Mouse (Mus musculus) CH12.LX (cell line): ENCODE data around the gene Mmrn2. TPM values are rescaled to one million over a fixed set of nuclear protein-coding genes. Genes with fewer than 3 reads are reported as not detected.

Experiments used
- DNase-seq: peaks from one replicate; pipeline ENCODE4 v3.0.0-alpha.2; 2013; ENCODE audit errors: extremely low read depth
- H3K27ac ChIP-seq: 2 replicates; pipeline ENCODE4 v1.5.1; 2012; ENCODE audit warnings: low read depth, mild to moderate bottlenecking, control low read depth, moderate library complexity; ENCODE audit not compliant: insufficient read depth
- H3K27me3 ChIP-seq: replicated peaks from 2 replicates; pipeline ENCODE3; 2012; ENCODE audit warnings: inconsistent platforms
- H3K36me3 ChIP-seq, 2 experiments: replicated peaks in 1 of 2; 2 replicates each; pipeline versions ENCODE3 to v1.6.1; 2012; ENCODE audit warnings: inconsistent platforms in 1 of 2, low read length in 1 of 2, mild to moderate bottlenecking in 1 of 2, mixed read lengths in 1 of 2, moderate library complexity in 1 of 2; ENCODE audit not compliant: control insufficient read depth in 1 of 2, insufficient read depth in 1 of 2
- H3K4me1 ChIP-seq, 2 experiments: 2 replicates each; pipeline ENCODE4 v1.6.1; 2012; ENCODE audit warnings: inconsistent platforms in 1 of 2, moderate library complexity in 1 of 2; ENCODE audit not compliant: insufficient read depth in 2 of 2, control insufficient read depth in 1 of 2
- H3K4me2 ChIP-seq: 2 replicates; pipeline ENCODE4 v1.6.1; 2012; ENCODE audit warnings: low read depth, mild to moderate bottlenecking, control low read depth; ENCODE audit not compliant: poor library complexity, insufficient read depth, severe bottlenecking
- H3K4me3 ChIP-seq, 3 experiments: fragments of 150-350 bp in 1 of 3; sonication (generic) in 1 of 3; replicated peaks in 1 of 3; 2 replicates each; pipeline versions ENCODE3 to v1.5.1; 2011 to 2012; ENCODE audit warnings: low read depth in 2 of 3, low read length in 2 of 3, mild to moderate bottlenecking in 2 of 3, moderate library complexity in 2 of 3, control low read depth in 1 of 3, improper control_type of control experiment in 1 of 3, inconsistent platforms in 1 of 3, mixed read lengths in 1 of 3; ENCODE audit not compliant: poor library complexity in 1 of 3
- H3K79me2 ChIP-seq: replicated peaks from 2 replicates; pipeline ENCODE4 v1.6.1; 2012; ENCODE audit warnings: mild to moderate bottlenecking, moderate library complexity; ENCODE audit not compliant: control insufficient read depth, poor library complexity, insufficient read depth, severe bottlenecking; ENCODE audit errors: extremely low read depth
- H3K9ac ChIP-seq: 2 replicates; pipeline ENCODE4 v1.6.1; 2012; ENCODE audit warnings: low read depth, mild to moderate bottlenecking, control low read depth, moderate library complexity; ENCODE audit not compliant: insufficient read depth
- H3K9me3 ChIP-seq: replicated peaks from 2 replicates; pipeline ENCODE3; 2012; ENCODE audit warnings: low read length, inconsistent platforms, mixed read lengths
- BHLHE40 ChIP-seq: IDR thresholded peaks from 2 replicates; pipeline ENCODE4 v1.6.1; 2011; ENCODE audit warnings: mild to moderate bottlenecking, low read depth, low read length, improper control_type of control experiment
- CHD1 ChIP-seq: IDR thresholded peaks from 2 replicates; pipeline ENCODE4 v1.6.1; 2012; ENCODE audit warnings: low read depth, low read length, improper control_type of control experiment, inconsistent platforms
- CTCF ChIP-seq, 2 experiments: IDR thresholded peaks in 1 of 2; conservative IDR thresholded peaks in 1 of 2; 2 replicates each; pipeline ENCODE4 v1.5.1; 2011 to 2012; ENCODE audit warnings: low read depth in 2 of 2, low read length in 2 of 2, improper control_type of control experiment in 1 of 2, inconsistent platforms in 1 of 2, mild to moderate bottlenecking in 1 of 2, moderate library complexity in 1 of 2
- E2F4 ChIP-seq: IDR thresholded peaks from 2 replicates; pipeline ENCODE4 v1.6.1; 2011; ENCODE audit warnings: low read depth, low read length, improper control_type of control experiment; ENCODE audit not compliant: insufficient replicate concordance
- EP300 ChIP-seq: IDR thresholded peaks from 2 replicates; pipeline ENCODE4 v1.6.1; 2011; ENCODE audit warnings: low read length, improper control_type of control experiment
- HCFC1 ChIP-seq: IDR thresholded peaks from 2 replicates; pipeline ENCODE4 v1.6.1; 2012; ENCODE audit warnings: low read depth, mild to moderate bottlenecking, inconsistent platforms, low read length, improper control_type of control experiment
- JUN ChIP-seq: IDR thresholded peaks from 2 replicates; pipeline ENCODE4 v1.6.1; 2011; ENCODE audit warnings: low read depth, mild to moderate bottlenecking, low read length, improper control_type of control experiment, moderate library complexity; ENCODE audit not compliant: insufficient read depth
- JUND ChIP-seq: conservative IDR thresholded peaks from 2 replicates; pipeline ENCODE4 v1.6.1; 2011; ENCODE audit warnings: low read depth, low read length, improper control_type of control experiment
- MAZ ChIP-seq: IDR thresholded peaks from 2 replicates; pipeline ENCODE4 v1.6.1; 2012; ENCODE audit warnings: low read depth, mild to moderate bottlenecking, inconsistent platforms, low read length, improper control_type of control experiment, moderate library complexity
- MEF2A ChIP-seq: IDR thresholded peaks from 2 replicates; pipeline ENCODE4 v1.6.1; 2014; ENCODE audit warnings: low read depth, mild to moderate bottlenecking, inconsistent platforms, low read length, improper control_type of control experiment, borderline replicate concordance
- MXI1 ChIP-seq: IDR thresholded peaks from 2 replicates; pipeline ENCODE4 v1.6.1; 2011; ENCODE audit warnings: mild to moderate bottlenecking, low read depth, low read length, improper control_type of control experiment
- MYC ChIP-seq: IDR thresholded peaks from 2 replicates; pipeline ENCODE4 v1.6.1; 2011; ENCODE audit warnings: low read depth, mild to moderate bottlenecking, improper control_type of control experiment, low read length
- NRF1 ChIP-seq: IDR thresholded peaks from 2 replicates; pipeline ENCODE4 v1.6.1; 2014; ENCODE audit warnings: low read depth, mild to moderate bottlenecking, inconsistent platforms, low read length, improper control_type of control experiment, moderate library complexity
- PAX5 ChIP-seq: IDR thresholded peaks from 2 replicates; pipeline ENCODE4 v1.6.1; 2012; ENCODE audit warnings: low read length, inconsistent platforms, mixed read lengths
- SIN3A ChIP-seq: IDR thresholded peaks from 2 replicates; pipeline ENCODE4 v1.6.1; 2012; ENCODE audit warnings: low read length, improper control_type of control experiment, inconsistent platforms
- SMC3 ChIP-seq: IDR thresholded peaks from 2 replicates; pipeline ENCODE4 v1.6.1; 2011; ENCODE audit warnings: low read depth, low read length, improper control_type of control experiment
- TBP ChIP-seq: conservative IDR thresholded peaks from 2 replicates; pipeline ENCODE4 v1.6.1; 2011; ENCODE audit warnings: low read depth, low read length, improper control_type of control experiment
- TCF12 ChIP-seq: IDR thresholded peaks from 2 replicates; pipeline ENCODE4 v1.6.1; 2014; ENCODE audit warnings: low read depth, mild to moderate bottlenecking, inconsistent platforms, low read length, improper control_type of control experiment
- ZC3H11A ChIP-seq: IDR thresholded peaks from 2 replicates; pipeline ENCODE4 v1.6.1; 2012; ENCODE audit warnings: low read depth, mild to moderate bottlenecking, inconsistent platforms, low read length, improper control_type of control experiment
- ZKSCAN1 ChIP-seq: IDR thresholded peaks from 2 replicates; pipeline ENCODE4 v1.6.1; 2012; ENCODE audit warnings: low read depth, inconsistent platforms, low read length, improper control_type of control experiment, borderline replicate concordance
- ZNF384 ChIP-seq: IDR thresholded peaks from 2 replicates; pipeline ENCODE4 v1.6.1; 2012; ENCODE audit warnings: low read depth, low read length, improper control_type of control experiment, inconsistent platforms
- dilution Hi-C: fragments of 300-500 bp; cut with MboI; formaldehyde crosslinking; loops from 2 replicates; pipeline ENCODE4 v1.14.3; 2020; ENCODE audit warnings: low sequenced_read_pairs; ENCODE audit not compliant: extremely low pct_unique_long_range_greater_than_20kb, extremely low pct_ligation_motif_present
- in situ Hi-C: fragments of 300-500 bp; cut with MboI; formaldehyde crosslinking; loops from 3 replicates; pipeline ENCODE4 v1.14.3; 2019; ENCODE audit warnings: low sequenced_read_pairs, low pct_ligation_motif_present, low pct_unique_long_range_greater_than_20kb, mixed read lengths
- polyA plus RNA-seq: library from polyadenylated mRNA; unstranded; fragments of >175 nt; gene quantifications from 2 replicates; pipeline ENCODE4 v1.2.1, GENCODE M21; 2012; ENCODE audit warnings: low read depth; ENCODE audit not compliant: insufficient read length
- total RNA-seq, 2 experiments: library from RNA; depleted of rRNA; stranded (reverse); fragments of 300-350 nt in 1 of 2; fragments of >200 nt in 1 of 2; gene quantifications; 2 replicates each; pipeline ENCODE4 v1.2.3; 2012 to 2014

Gene Mmrn2
- total and polyA plus RNA-seq, 3 experiments: 0.06 TPM; not detected in 2

GRCm38 (mm10) chr14:34440526-34441066, 65.3 kb downstream of the Mmrn2 start:
- dilution Hi-C loops: no loop called here
- Histone ChIP-seq H3K27ac (no peak overlapping the region), H3K27me3 (no peaks in the 10 kb centered on the region), H3K4me2 (no peak overlapping the region), H3K4me3 (no peak overlapping the region), H3K9ac (no peak overlapping the region), H3K4me1 (peaks cover 0 to 19% of the 10 kb centered on the region in 2 experiments; a peak in 2 of 4 replicates), H3K36me3 (peaks cover 34 to 70% of the 10 kb centered on the region in 2 experiments), H3K79me2 (no peaks in the 10 kb centered on the region), H3K9me3 (no peaks in the 10 kb centered on the region)
- in situ Hi-C loops: loop anchor here (10.0 to 25.0 kb wide), 2 partner anchors 54 to 322 kb away; no protein-coding TSS in a partner anchor
- DNase-seq: no peak
- TF ChIP-seq ZKSCAN1: no peak
- TF ChIP-seq EP300: no peak
- no peak for TF ChIP-seq PAX5
- TF ChIP-seq TCF12: no peak
- TF ChIP-seq ZC3H11A: no peak
- no peak for TF ChIP-seq MYC
- no peak for TF ChIP-seq ZNF384
- TF ChIP-seq MEF2A: no peak
- no peak for TF ChIP-seq MAZ
- TF ChIP-seq CHD1: no peak
- TF ChIP-seq NRF1: no peak

- in situ Hi-C loops: loop anchor here (10.0 to 25.0 kb wide), 2 partner anchors 52 to 320 kb away; no protein-coding TSS in a partner anchor
- H3K9ac ChIP-seq: no peak overlapping the region
- no peak overlapping the region for H3K27ac ChIP-seq
- H3K27me3 ChIP-seq: no peaks in the 10 kb centered on the region
- H3K4me1 ChIP-seq: peaks cover 0 to 19% of the 10 kb centered on the region in 2 experiments; a peak in 2 of 4 replicates
- no peak for DNase-seq
- TF ChIP-seq TBP (no peak), ZNF384 (no peak), SIN3A (no peak), MXI1 (no peak), JUND (no peak), SMC3 (no peak), BHLHE40 (no peak), TCF12 (no peak), EP300 (no peak), MEF2A (no peak), HCFC1 (no peak), CTCF (conservative IDR thresholded peaks at IDR 0.05 in 1 of 2, IDR thresholded peaks at IDR 0.05 in 1 of 2; ENCODE audit: low read depth in 2 of 2, low read length in 2 of 2) (no peak), JUN (no peak), CHD1 (no peak), E2F4 (no peak)
- TF ChIP-seq, all 38 proteins: peak for 0
- H3K36me3 ChIP-seq: peaks cover 37 to 67% of the 10 kb centered on the region in 2 experiments
- no peak overlapping the region for H3K4me3 ChIP-seq
- H3K79me2 ChIP-seq: no peaks in the 10 kb centered on the region
- no peaks in the 10 kb centered on the region for H3K9me3 ChIP-seq
- dilution Hi-C loops: no loop called here
- no peak overlapping the region for H3K4me2 ChIP-seq
Observed at GRCm38 (mm10) chr14:34442531-34442930, 67.3 kb downstream of the Mmrn2 start.
